Mouse (Mus musculus) testis, postnatal 14 days (tissue): ENCODE measurements around the gene Gm20388.

Source experiments
- DNase-seq: peaks from one replicate; pipeline ENCODE4 v3.0.0; 2021; ENCODE audit warnings: low spot score

Gm20388 gene

GRCm38 (mm10) chr8:120230081-120230480 lies 319.4 kb downstream of the Gm20388 start:
- DNase-seq: no peak

DNA sequence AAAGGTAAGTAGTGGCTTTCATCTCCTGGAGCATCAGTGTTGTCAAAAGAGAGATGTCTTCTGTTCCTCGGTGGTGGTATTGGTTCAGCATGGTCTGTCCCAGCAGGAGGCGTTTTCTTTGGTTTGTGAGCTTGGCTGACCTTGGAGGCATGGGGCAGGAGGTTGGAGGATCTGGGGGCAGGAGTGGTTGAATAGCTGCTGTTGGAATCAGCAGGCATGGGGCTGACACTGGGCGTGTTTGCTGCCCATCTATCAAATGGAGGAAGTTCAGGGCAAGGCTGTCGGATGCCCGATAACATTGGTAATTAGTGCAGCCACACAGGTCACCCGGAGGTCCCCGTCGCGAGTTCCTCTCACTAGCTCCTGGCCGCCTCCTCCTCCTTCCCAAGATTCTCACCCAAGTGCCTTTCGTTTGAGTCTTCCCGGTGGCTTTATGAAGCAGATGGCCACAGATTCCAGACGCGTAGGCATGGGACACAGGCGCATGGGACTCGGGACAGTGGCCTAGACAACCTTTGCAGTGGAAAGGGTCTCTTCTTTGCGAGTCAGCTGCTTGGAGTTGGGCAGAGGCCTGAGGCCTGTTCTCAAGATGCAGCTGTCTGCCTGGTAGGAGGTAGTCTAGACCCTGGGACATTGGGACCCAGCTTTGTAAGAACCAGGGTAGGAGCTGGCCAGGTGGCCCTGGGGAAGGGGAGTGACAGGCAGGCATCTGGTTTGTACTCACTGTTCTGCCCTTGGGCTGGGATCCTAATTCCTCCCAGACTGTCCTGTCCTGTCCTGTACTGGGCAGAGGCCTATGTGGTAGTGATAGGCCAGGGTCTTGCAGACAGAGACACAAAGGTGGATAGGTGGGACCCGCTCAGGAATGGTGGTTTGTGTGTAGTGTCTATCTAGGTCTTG lies 320.3 kb downstream of the Gm20388 start:
- no peak for DNase-seq

DNA sequence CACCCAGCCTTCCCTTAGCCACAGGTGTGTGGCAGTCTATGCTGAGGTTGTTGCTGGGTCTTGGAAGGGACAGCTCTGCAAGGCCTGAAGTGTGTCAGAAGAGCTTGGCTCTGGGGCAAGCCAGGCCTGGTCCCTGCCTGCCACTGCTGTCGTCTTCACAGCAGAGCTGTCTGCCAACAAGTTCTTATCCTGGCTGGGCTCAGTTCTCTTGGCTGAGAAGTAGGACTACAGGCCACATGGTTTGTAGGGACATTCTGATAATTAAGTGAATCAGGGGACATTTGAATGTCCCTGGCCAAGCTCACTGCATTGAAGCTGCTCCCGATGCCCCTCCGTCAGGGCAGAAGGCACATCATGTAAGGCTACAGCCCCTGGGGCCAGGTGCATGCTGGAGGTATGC lies 321.2 kb downstream of the Gm20388 start:
- no peak for DNase-seq

- no peak for DNase-seq
These were observed 321.8 kb downstream of the Gm20388 start for GRCm38 (mm10) chr8:120232398-120232797.

- DNase-seq: no peak
These were observed 322.3 kb downstream of the Gm20388 start for GRCm38 (mm10) chr8:120232913-120233312.

- DNase-seq: no peak
These were observed 323.8 kb downstream of the Gm20388 start for GRCm38 (mm10) chr8:120234457-120234856.

- no peak for DNase-seq
These were observed 324.2 kb downstream of the Gm20388 start for GRCm38 (mm10) chr8:120234866-120235265.

- no peak for DNase-seq
These were observed 332.6 kb downstream of the Gm20388 start for GRCm38 (mm10) chr8:120243222-120243621.

DNA sequence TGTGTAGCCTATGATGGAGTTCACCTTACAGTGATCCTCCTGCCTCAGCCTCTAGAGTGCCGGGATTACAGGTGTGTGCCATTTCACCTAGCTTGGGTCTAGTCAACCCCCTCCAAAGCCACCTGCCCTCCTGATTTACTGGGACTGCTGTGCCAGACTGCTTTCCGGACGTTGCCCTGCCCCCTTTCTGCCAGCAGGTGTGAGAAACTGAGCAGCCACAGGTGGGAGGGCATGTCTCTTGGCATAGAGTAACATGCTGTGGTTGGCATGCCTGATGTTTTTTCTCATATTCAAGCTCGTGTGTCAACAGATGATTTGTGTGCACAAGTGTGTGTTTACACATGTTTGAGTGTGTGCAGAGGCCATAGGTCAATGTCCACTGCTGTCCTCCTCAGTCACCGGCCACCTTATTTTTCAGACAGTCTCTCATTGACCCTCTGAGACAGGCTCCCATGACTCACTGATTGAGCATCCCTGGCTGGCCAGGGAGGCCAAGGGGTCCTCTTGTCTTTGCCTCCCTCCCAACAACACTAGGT lies 333.3 kb downstream of the Gm20388 start:
- DNase-seq: no peak

DNA sequence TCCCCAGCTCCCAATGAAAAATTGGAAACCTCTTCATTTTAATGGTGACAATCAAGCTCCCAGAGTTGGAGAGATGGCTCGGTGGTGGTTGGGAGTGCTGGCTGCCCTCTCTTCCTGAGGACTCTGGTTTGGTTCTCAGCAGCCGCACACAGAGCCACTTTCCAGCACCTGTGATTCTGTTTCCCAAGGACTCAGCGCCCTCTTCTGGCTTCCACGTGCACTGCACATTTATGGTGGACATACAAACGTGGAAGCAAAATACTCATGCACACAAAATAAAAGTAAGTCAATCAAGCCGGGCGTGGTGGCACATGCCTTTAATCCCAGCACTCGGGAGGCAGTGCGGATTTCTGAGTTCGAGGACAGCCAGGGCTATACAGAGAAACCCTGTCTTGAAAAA lies 333.9 kb downstream of the Gm20388 start:
- DNase-seq: no peak

DNA sequence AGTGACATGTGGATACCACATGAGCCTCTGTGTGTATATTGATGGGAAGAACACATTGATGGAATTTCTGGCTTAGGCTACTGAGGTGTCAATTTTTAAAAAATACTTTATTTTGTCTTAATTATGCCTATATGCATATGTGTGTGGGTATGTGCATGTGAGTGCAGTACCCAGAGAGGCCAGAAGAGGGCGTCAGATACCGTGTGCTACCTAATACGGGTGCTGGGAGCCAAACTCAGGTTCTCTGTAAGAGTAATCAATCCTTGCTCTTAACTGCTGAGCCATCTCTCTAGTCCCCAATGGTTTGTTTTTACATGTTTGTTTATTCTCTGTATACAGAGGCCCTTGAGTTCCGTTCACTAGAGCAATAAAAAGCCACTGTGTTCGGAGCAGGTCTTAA lies 337.0 kb downstream of the Gm20388 start:
- DNase-seq: no peak

- no peak for DNase-seq
These were observed 337.4 kb downstream of the Gm20388 start for GRCm38 (mm10) chr8:120248031-120248430.

GRCm38 (mm10) chr8:120248451-120248850 lies 337.8 kb downstream of the Gm20388 start:
- DNase-seq: no peak

GRCm38 (mm10) chr8:120249800-120250336 lies 339.2 kb downstream of the Gm20388 start:
- DNase-seq: no peak

DNA sequence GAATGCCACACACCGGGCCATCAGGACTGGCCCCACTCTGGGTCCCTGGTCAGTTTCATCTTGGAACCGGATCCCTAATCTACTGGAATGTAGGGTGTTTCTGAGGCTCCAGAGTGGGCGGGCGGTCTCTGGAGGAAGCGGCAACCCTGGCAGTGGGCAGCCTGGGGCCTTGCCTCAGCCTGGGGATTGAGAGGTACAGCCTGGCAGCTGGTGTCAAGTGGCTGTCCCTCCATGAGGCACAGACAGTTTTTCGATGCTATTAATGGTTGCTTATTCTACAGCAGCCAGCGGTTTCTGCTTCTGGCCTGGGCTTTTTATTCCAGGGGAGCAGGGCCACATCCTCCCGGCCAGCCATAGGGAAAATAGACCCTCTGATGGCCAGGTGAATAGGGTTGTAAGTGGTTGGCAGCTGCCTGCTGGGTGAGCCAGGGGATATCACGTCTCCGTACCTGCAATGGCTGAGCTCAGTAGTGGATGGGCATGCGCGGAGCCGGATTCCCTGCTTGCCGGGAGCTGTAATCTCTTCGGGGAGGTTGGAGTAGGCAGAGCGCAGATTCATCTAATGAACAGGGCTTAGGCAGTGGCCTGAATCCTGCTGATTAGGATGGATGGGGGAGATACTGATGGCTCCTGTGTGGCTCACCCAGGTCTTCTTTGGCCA lies 340.2 kb downstream of the Gm20388 start:
- no peak for DNase-seq

DNA sequence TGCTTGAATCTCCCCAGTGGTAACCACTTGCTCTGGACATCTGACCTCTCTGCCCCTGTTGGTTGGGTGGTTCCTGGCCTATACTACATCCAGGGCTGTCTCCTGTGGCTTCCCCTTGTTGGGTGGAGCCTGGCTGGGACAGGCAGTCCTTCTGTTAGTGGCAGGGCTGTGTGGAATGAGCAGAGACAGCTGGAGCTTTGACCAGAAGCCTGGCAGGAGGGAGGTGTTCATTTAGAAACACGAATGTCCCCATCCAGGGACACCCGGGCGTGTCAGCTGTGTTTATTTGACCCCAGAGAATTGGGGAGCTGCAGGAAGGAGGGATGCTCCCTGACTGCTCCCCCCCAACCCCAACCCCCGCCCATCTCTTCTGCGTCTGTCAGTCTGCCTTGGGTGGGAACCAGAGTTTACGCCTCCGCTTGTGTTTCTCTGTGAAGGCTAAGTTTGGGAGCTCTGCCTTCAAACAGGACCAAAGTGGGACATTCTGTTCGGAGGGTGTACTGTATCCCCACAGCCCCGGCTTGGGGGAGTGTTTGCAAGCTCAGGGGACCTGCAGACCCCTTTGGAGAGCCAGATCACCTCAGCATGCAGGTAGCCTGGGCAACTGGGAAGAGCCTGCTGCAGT lies 340.9 kb downstream of the Gm20388 start:
- DNase-seq: no peak

- DNase-seq: no peak
These were observed 343.0 kb downstream of the Gm20388 start for GRCm38 (mm10) chr8:120253626-120254025.

- DNase-seq: no peak
These were observed 344.9 kb downstream of the Gm20388 start for GRCm38 (mm10) chr8:120255406-120255987.

GRCm38 (mm10) chr8:120256958-120257357 lies 346.3 kb downstream of the Gm20388 start:
- DNase-seq: no peak

DNA sequence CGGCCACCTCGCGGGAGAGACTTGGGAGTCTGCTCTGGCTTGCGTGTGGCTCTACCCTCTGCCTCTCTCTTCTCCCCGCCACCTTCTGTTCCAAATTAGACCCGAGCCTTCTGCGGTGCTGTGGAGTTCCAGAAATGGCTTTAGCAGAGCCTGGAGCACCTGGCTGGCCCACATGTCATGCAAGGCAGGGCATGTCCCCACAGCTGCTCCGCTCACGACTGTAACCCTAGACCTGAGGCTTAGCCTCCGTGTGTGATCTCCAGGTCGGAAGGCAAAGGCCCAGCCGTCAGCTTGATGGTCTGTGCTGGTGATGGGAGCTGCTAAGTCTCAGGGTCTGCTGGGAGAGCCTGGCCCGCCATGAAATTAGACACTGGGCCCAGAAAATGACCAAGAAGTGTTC lies 348.6 kb downstream of the Gm20388 start:
- no peak for DNase-seq

- no peak for DNase-seq
These were observed 350.0 kb downstream of the Gm20388 start for GRCm38 (mm10) chr8:120260677-120261076.
